Mouse (Mus musculus) forebrain, embryonic 16.5 days (tissue): ENCODE results near the gene Senp3. TPM values are rescaled to one million over a fixed set of nuclear protein-coding genes. Genes with fewer than 3 reads are reported as not detected.
"Not testable (repeated sequence)": the region's sequence is repeated elsewhere in the genome, so short reads cannot be mapped to it uniquely, and the experiment has no call there.

Source experiments
- ATAC-seq: fragments of 200-750 bp; cut with Nextera tagmentation; 2 replicates; pipeline ENCODE4 v1.8.0; 2017; ENCODE audit warnings: mild to moderate bottlenecking, moderate library complexity
- H3K27ac ChIP-seq: fragments of 300-500 bp; sonication (generic); 2 replicates; pipeline ENCODE4 v1.5.1; 2014; ENCODE audit warnings: low read length, control low read depth
- H3K27me3 ChIP-seq: fragments of 300-500 bp; sonication (generic); replicated peaks from 2 replicates; pipeline ENCODE4 v1.6.1; 2014; ENCODE audit warnings: low read length; ENCODE audit not compliant: control insufficient read depth, insufficient read depth
- H3K36me3 ChIP-seq: fragments of 300-500 bp; sonication (generic); 2 replicates; pipeline ENCODE4 v1.6.1; 2014; ENCODE audit not compliant: control insufficient read depth, insufficient read depth
- H3K4me1 ChIP-seq: fragments of 300-500 bp; sonication (generic); replicated peaks from 2 replicates; pipeline ENCODE4 v1.6.1; 2014; ENCODE audit warnings: low read length; ENCODE audit not compliant: control insufficient read depth, insufficient read depth
- H3K4me2 ChIP-seq: fragments of 300-500 bp; sonication (generic); 2 replicates; pipeline ENCODE4 v1.6.1; 2014; ENCODE audit warnings: mild to moderate bottlenecking, low read length, control low read depth
- H3K4me3 ChIP-seq: fragments of 300-500 bp; sonication (generic); replicated peaks from 2 replicates; pipeline ENCODE4 v1.5.1; 2014; ENCODE audit warnings: mild to moderate bottlenecking, low read length, control low read depth
- H3K9ac ChIP-seq: fragments of 300-500 bp; sonication (generic); replicated peaks from 2 replicates; pipeline ENCODE4 v1.6.1; 2014; ENCODE audit warnings: low read depth, low read length, control low read depth
- H3K9me3 ChIP-seq: fragments of 300-500 bp; sonication (generic); 2 replicates; pipeline ENCODE4 v1.6.1; 2016; ENCODE audit warnings: low read length; ENCODE audit not compliant: control insufficient read depth
- WGBS: fragments of 180-500 bp; shearing (Covaris S2); extraction: QIAGEN DNeasy Blood & Tissue Kit; methylation state at CpG from one replicate; pipeline ENCODE4 v1.1.7; 2014; 5-methylcytosine and 5-hydroxymethylcytosine counted together
- polyA plus RNA-seq: library from polyadenylated mRNA; unstranded; fragments of >200 nt; fragmentation: Nextera tagmentation; extraction: Ambion mirVana; gene quantifications from 2 replicates; pipeline ENCODE4 v1.2.1, GENCODE M21; 2015

Senp3 gene
- polyA plus RNA-seq, 1 experiment from 2014 or later: 115 TPM

GRCm38 (mm10) chr11:69707873-69708381 lies 26.0 kb upstream of the Senp3 start:
- Histone ChIP-seq H3K9me3 (no peaks in the 10 kb centered on the region), H3K9ac (no peak overlapping the region), H3K4me3 (no peak overlapping the region), H3K36me3 (no peaks in the 10 kb centered on the region), H3K4me2 (no peak overlapping the region), H3K4me1 (peaks cover 8% of the 10 kb centered on the region), H3K27ac (no peak overlapping the region), H3K27me3 (no peaks in the 10 kb centered on the region)
- no peak for ATAC-seq
- 81% methylated on average over 4 of the region's 4 CpGs for WGBS

- WGBS: 90% methylated on average over 4 of the region's 4 CpGs
Measured at GRCm38 (mm10) chr11:69707480-69707847, 25.6 kb upstream of the Senp3 start.

DNA sequence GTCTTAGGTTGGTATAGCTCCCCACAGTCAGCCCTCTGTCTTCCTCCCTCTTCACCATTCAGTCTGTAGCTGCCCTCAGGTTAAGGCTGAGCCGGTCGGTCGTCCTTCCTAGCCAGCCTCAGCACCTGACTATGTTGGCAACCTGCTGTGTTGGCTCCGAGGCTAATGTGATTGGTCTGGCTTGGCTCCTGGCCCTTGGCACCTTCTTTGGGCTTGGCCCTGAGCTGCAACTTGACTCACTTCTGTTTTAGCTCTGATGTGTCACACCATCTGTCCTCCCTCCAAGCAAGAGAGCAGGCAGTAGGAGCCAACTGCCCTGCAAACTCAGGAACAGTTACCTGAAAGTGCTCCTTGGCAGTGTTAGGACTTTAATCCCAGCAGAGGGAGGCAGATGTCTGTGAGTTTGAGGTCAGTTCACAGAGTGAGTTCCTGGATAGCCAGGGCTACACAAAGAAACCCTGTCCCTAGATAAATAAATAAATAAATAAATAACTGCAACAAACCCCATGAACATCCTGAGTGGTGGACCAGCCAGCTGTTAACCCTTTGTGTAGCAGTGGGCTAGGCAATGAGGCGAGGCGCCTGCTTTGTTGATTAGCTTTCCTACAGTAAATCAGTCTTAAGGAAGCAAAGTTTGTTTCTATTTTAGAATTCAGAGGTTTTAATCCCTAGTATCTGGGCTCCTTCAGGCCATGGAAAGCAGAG lies 25.0 kb upstream of the Senp3 start:
- Histone ChIP-seq H3K9ac (no peak overlapping the region; the same call in 1 of the 2 replicates), H3K9me3 (no peaks in the 10 kb centered on the region), H3K4me3 (no peak overlapping the region), H3K4me1 (peaks cover 8% of the 10 kb centered on the region), H3K4me2 (no peak overlapping the region), H3K27ac (no peak overlapping the region), H3K27me3 (no peaks in the 10 kb centered on the region), H3K36me3 (no peaks in the 10 kb centered on the region)
- peak; percentile 31; the same call in 1 of the 2 replicates for ATAC-seq
- WGBS: 36% methylated on average over 6 of the region's 6 CpGs

More at GRCm38 (mm10) chr11:69707480-69707847, 25.6 kb upstream of the Senp3 start:
- H3K4me2 ChIP-seq: no peak overlapping the region
- no peak overlapping the region for H3K9ac ChIP-seq
- ATAC-seq: no peak
- peaks cover 8% of the 10 kb centered on the region for H3K4me1 ChIP-seq
- no peak overlapping the region for H3K4me3 ChIP-seq
- H3K27ac ChIP-seq: no peak overlapping the region
- no peaks in the 10 kb centered on the region for H3K9me3 ChIP-seq
- no peaks in the 10 kb centered on the region for H3K36me3 ChIP-seq
- H3K27me3 ChIP-seq: no peaks in the 10 kb centered on the region

- H3K9me3 ChIP-seq: no peaks in the 10 kb centered on the region
- H3K36me3 ChIP-seq: no peaks in the 10 kb centered on the region
- ATAC-seq: no peak
- peaks cover 5% of the 10 kb centered on the region; the same call in 1 of the 2 replicates for H3K4me1 ChIP-seq
- no peak overlapping the region for H3K9ac ChIP-seq
- H3K27ac ChIP-seq: no peak overlapping the region
- no peak overlapping the region for H3K4me2 ChIP-seq
- WGBS: 46% methylated on average over 2 of the region's 2 CpGs
- H3K4me3 ChIP-seq: no peak overlapping the region
- no peaks in the 10 kb centered on the region for H3K27me3 ChIP-seq
Measured at GRCm38 (mm10) chr11:69704613-69705010, 22.7 kb upstream of the Senp3 start.

DNA sequence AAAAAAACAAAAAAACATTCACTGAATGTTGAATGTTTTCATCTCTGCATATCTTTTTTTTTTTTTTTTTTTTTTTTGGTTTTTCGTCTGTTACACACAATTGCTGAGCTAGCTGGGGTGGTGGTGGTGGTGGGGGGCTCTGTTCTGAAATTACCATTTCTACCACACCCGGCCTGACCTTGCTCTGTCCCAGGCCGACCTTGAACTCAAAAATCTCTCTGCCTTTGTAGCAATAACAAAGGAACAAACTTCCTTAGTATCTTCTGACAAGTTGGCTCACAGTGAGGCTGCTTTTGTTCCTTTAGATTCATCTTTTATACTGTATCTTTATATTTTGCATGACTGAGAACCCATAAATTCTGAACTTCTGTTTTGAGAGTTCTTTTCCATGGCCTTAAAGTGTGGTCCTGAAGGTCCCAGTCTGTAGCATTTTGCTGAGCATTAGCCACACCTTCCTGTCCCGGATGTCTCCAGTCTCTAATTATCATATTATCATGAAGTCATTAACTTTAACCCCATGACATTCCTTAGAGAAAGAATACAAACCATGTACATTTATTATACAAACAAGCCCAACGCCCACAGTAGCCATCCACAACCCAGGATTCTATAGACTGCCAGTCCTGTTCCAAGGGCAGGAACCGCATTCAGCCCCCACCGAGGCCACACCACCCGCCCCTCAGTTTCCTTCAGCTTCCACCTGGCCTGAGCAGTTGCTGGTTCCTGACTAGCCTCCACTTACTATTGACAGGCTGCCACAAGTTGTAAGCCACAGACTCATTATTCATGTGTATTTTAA lies 22.1 kb upstream of the Senp3 start:
- WGBS: 69% methylated on average over 8 of the region's 8 CpGs
- Histone ChIP-seq H3K27me3 (no peaks in the 10 kb centered on the region), H3K4me1 (peaks cover 5% of the 10 kb centered on the region; the same call in 1 of the 2 replicates), H3K36me3 (no peaks in the 10 kb centered on the region), H3K9me3 (no peaks in the 10 kb centered on the region), H3K4me3 (no peak overlapping the region), H3K27ac (no peak overlapping the region), H3K4me2 (no peak overlapping the region), H3K9ac (no peak overlapping the region)
- no peak for ATAC-seq

DNA sequence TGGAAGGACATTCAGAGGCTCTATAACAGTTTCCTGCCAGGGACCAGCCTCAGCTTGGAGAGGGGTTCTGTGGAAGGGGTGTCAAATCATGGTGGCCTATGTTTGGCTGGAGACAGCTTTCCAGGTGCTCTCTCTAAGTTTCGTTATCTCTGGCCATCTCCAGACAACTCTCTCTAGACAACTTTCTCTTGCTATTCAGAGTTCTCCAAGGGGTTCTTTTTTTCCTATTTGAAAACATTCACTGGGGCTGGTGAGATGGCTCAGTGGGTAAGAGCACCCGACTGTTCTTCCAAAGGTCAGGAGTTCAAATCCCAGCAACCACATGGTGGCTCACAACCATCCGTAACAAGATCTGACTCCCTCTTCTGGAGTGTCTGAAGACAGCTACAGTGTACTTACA lies 21.5 kb upstream of the Senp3 start:
- ATAC-seq, H3K4me2 ChIP-seq, H3K9ac ChIP-seq, H3K9me3 ChIP-seq, H3K27me3 ChIP-seq, H3K27ac ChIP-seq, H3K4me3 ChIP-seq, H3K4me1 ChIP-seq, H3K36me3 ChIP-seq: not testable (repeated sequence)
- 78% methylated on average over 2 of the region's 3 CpGs for WGBS

DNA sequence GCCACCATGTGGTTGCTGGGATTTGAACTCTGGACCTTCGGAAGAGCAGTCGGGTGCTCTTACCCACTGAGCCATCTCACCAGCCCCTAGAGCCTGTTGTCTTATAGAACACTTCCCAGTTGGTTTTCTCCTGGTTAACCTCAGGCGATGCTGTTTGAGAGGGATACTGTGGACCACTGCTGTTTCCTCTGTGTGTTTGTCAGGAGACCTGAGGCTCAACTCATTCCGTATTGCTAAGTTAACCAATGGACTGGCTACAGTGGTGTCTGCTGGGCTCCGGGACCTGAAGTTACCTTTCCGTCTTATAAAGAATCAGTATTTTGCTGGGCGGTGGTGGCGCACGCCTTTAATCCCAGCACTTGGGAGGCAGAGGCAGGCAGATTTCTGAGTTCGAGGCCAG lies 21.0 kb upstream of the Senp3 start:
- not testable (repeated sequence) for ATAC-seq, H3K4me2 ChIP-seq

GRCm38 (mm10) chr11:69699595-69699994 lies 17.7 kb upstream of the Senp3 start:
- H3K27ac ChIP-seq: no peak overlapping the region
- no peak overlapping the region for H3K4me3 ChIP-seq
- ATAC-seq: no peak
- H3K9ac ChIP-seq: no peak overlapping the region
- no peak overlapping the region for H3K4me2 ChIP-seq
- H3K36me3 ChIP-seq: no peaks in the 10 kb centered on the region
- no peaks in the 10 kb centered on the region for H3K27me3 ChIP-seq
- H3K9me3 ChIP-seq: no peaks in the 10 kb centered on the region
- peaks cover 11% of the 10 kb centered on the region for H3K4me1 ChIP-seq
- WGBS: 96% methylated on average over 1 of the region's 1 CpGs

More for the DNA sequence above, 21.0 kb upstream of the Senp3 start:
- not testable (repeated sequence) for H3K4me3 ChIP-seq, H3K4me1 ChIP-seq, H3K36me3 ChIP-seq, H3K9me3 ChIP-seq, H3K9ac ChIP-seq, H3K27me3 ChIP-seq, H3K27ac ChIP-seq
- WGBS: 91% methylated on average over 10 of the region's 10 CpGs

- H3K27me3 ChIP-seq: no peaks in the 10 kb centered on the region
- no peaks in the 10 kb centered on the region for H3K36me3 ChIP-seq
- peaks cover 11% of the 10 kb centered on the region for H3K4me1 ChIP-seq
- H3K27ac ChIP-seq: no peak overlapping the region
- no peak overlapping the region for H3K4me2 ChIP-seq
- H3K9ac ChIP-seq: no peak overlapping the region
- no peaks in the 10 kb centered on the region for H3K9me3 ChIP-seq
- no peak for ATAC-seq
- H3K4me3 ChIP-seq: no peak overlapping the region
- WGBS: 70% methylated on average over 5 of the region's 5 CpGs
Measured at GRCm38 (mm10) chr11:69698574-69698973, 16.7 kb upstream of the Senp3 start.
